Mouse (Mus musculus): Measurements from ENCODE around the gene Msi2.

DNA sequence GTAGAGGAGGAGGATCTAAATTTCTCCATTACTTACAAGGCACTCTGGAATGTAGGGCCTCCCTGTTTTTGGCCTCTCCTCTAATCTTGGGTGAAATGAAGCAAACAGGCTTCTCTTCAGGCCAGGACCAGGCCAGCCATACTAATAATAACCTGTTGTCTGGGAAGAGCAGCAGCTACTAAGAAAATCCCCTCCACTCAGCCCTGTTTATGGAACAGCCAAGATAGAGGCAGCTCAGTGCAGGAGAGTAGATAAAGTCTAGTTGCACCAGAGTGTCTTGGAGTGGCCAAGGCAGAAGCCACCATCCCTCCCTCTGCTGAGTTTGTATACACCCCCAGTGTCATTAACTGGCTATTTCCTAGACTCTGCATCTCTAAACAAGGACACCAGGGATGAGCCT is 247.7 kb downstream of the Msi2 start:
- TF ChIP-seq POLR2A (IDR thresholded peaks at IDR 0.05; ENCODE audit: extremely low read depth, insufficient read depth, low read length) (no peak), CTCF (IDR thresholded peaks at IDR 0.05; ENCODE audit: low read depth, low read length) (no peak)
